Mouse (Mus musculus): Measurements from ENCODE around the gene Greb1. TPM values are rescaled to one million over a fixed set of nuclear protein-coding genes. Genes with fewer than 3 reads are reported as not detected.

Greb1 gene
- total and polyA plus RNA-seq, 3 experiments, result not detected

DNA sequence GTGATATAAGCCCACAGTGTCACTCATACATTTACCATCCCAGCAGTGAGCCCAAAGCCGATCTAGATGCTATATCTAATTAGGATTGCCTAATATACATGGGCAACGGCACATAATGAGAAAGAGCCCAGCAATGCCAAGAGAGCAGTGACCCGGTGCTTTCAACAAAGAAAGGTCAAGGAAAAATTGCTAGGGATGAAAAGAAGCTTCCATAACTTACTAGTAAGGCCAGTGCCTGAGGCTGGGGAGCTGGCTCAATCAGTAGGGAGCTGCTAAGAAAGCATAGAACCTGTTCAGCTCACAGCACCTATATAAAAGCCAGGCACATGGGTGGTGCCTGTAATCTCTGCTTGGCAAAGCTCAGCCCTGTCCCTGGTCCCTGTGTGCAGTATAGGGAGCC is 20.4 kb downstream of the Greb1 start:
- peaks cover 4 to 15% of the 10 kb centered on the region in 2 experiments for H3K27me3 ChIP-seq (ENCODE audit: control insufficient read depth in 1 of 2, insufficient read depth in 2 of 2, low read length in 2 of 2)
- no peak for DNase-seq (ENCODE audit: low read depth, low spot score)
- H3K4me3 ChIP-seq (ENCODE audit: control insufficient read depth in 1 of 2, insufficient read depth in 1 of 2, low read depth in 2 of 2, low read length in 2 of 2), result no peak overlapping the region
- H3K9ac ChIP-seq (ENCODE audit: control insufficient read depth, low read depth, low read length, poor library complexity, severe bottlenecking), result no peak overlapping the region
- no peak overlapping the region for H3K27ac ChIP-seq (ENCODE audit: control insufficient read depth, low read depth, low read length)
- no peaks in the 10 kb centered on the region for H3K4me1 ChIP-seq (ENCODE audit: control insufficient read depth in 1 of 2, insufficient read depth in 2 of 2, low read length in 2 of 2)
- TF ChIP-seq NRF1 (IDR thresholded peaks at IDR 0.05; ENCODE audit: insufficient read depth, low read depth, low read length, poor library complexity, severe bottlenecking) (no peak), ETS1 (IDR thresholded peaks at IDR 0.05; ENCODE audit: low read depth, low read length) (no peak), POLR2AphosphoS2 (IDR thresholded peaks at IDR 0.05; ENCODE audit: low read length) (no peak), GABPA (IDR thresholded peaks at IDR 0.05; ENCODE audit: low read depth, low read length) (no peak), SIN3A (IDR thresholded peaks at IDR 0.05; ENCODE audit: low read length) (no peak), BHLHE40 (IDR thresholded peaks at IDR 0.05; ENCODE audit: borderline replicate concordance, low read depth, low read length) (no peak), ZMIZ1 (IDR thresholded peaks at IDR 0.05; ENCODE audit: low read depth, low read length) (no peak), POLR2A (IDR thresholded peaks at IDR 0.05; ENCODE audit: control insufficient read depth in 1 of 2, insufficient read depth in 1 of 2, low read depth in 1 of 2, low read length in 2 of 2, poor library complexity in 1 of 2) (no peak), MAX (IDR thresholded peaks at IDR 0.05; ENCODE audit: low read length) (no peak), HCFC1 (IDR thresholded peaks at IDR 0.05; ENCODE audit: low read depth, low read length) (no peak), MYB (IDR thresholded peaks at IDR 0.05; ENCODE audit: low read depth, low read length) (no peak), USF1 (IDR thresholded peaks at IDR 0.05; ENCODE audit: low read depth, low read length) (no peak), JUND (IDR thresholded peaks at IDR 0.05; ENCODE audit: low read depth, low read length) (no peak), RCOR1 (IDR thresholded peaks at IDR 0.05; ENCODE audit: low read depth, low read length) (no peak)
- no peaks in the 10 kb centered on the region for H3K9me3 ChIP-seq (replicated peaks; ENCODE audit: insufficient read depth, low read length)
- no peaks in the 10 kb centered on the region for H3K79me2 ChIP-seq (ENCODE audit: control insufficient read depth, insufficient read depth, low read length, poor library complexity)
- H3K36me3 ChIP-seq (ENCODE audit: control insufficient read depth in 1 of 2, insufficient read depth in 2 of 2, low read length in 2 of 2), result no peaks in the 10 kb centered on the region

DNA sequence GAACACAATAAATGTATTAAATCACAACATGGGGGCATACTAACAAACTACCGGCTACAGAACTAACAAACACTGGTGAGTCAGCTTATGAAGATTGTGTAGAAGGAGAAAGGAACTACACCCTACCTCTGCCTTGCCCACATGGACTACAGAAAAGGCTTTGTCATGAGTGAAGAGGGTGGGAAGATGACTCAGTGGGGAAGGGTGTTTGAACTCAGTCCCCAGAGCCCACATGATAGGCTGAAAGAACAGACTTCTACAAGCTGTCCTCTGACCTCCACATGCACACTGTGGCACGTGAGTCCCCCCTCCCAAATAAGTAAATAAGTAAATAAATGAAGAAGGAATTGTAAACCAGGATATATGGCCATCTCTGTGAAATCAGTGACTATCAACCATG is 21.5 kb downstream of the Greb1 start:
- H3K9ac ChIP-seq (ENCODE audit: control insufficient read depth, low read depth, low read length, poor library complexity, severe bottlenecking), result no peak overlapping the region
- H3K27ac ChIP-seq (ENCODE audit: control insufficient read depth, low read depth, low read length), result no peak overlapping the region
- no peak for DNase-seq (ENCODE audit: low read depth, low spot score)
- H3K36me3 ChIP-seq (ENCODE audit: control insufficient read depth in 1 of 2, insufficient read depth in 2 of 2, low read length in 2 of 2), result no peaks in the 10 kb centered on the region
- no peaks in the 10 kb centered on the region for H3K9me3 ChIP-seq (replicated peaks; ENCODE audit: insufficient read depth, low read length)
- no peaks in the 10 kb centered on the region for H3K4me1 ChIP-seq (ENCODE audit: control insufficient read depth in 1 of 2, insufficient read depth in 2 of 2, low read length in 2 of 2)
- TF ChIP-seq NELFE (IDR thresholded peaks at IDR 0.05; ENCODE audit: low read depth, low read length) (no peak), MEF2A (IDR thresholded peaks at IDR 0.05; ENCODE audit: extremely low read depth, insufficient replicate concordance, low read depth, low read length, poor library complexity, severe bottlenecking) (no peak), MXI1 (IDR thresholded peaks at IDR 0.05; ENCODE audit: low read depth, low read length) (no peak), HCFC1 (IDR thresholded peaks at IDR 0.05; ENCODE audit: low read depth, low read length) (no peak), EP300 (IDR thresholded peaks at IDR 0.05; ENCODE audit: low read depth in 1 of 2, low read length in 2 of 2) (no peak), SMC3 (IDR thresholded peaks at IDR 0.05; ENCODE audit: low read depth, low read length) (no peak)
- H3K27me3 ChIP-seq (ENCODE audit: control insufficient read depth in 1 of 2, insufficient read depth in 2 of 2, low read length in 2 of 2), result peaks cover 8 to 16% of the 10 kb centered on the region in 2 experiments
- H3K4me3 ChIP-seq (ENCODE audit: control insufficient read depth in 1 of 2, insufficient read depth in 1 of 2, low read depth in 2 of 2, low read length in 2 of 2), result no peak overlapping the region
- H3K79me2 ChIP-seq (ENCODE audit: control insufficient read depth, insufficient read depth, low read length, poor library complexity), result no peaks in the 10 kb centered on the region
